Mouse (Mus musculus): ENCODE data around the gene Tmem259. TPM values are rescaled to one million over a fixed set of nuclear protein-coding genes. Genes with fewer than 3 reads are reported as not detected.

The Tmem259 gene
- polyA plus RNA-seq, 1 experiment from 2014 or later: 20.3 TPM

DNA sequence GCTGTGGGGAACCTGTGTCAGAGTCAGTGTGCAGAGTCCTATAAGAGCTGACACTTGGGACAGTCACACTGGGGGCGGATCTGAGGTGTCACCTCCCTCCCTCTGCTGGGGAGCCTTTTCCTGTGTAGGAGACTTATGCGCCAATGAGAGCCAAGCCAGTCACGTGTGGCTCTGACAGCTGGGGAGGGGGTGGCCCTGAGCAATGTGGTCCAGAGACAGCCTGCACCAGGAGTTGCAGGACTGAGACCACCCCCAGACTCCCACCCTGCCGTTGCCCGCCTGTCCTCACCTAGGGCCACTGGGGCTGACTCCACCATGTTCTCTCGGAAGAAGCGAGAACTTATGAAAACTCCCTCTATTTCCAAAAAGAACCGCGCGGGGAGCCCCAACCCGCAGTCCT, 32.4 kb upstream of the Tmem259 start, which contains the start of gene Arhgap45:
TSS of gene Arhgap45 (plus strand) at position 143 of the 400 bp plus-strand sequence.
- no peaks in the 10 kb centered on the region for H3K9me3 ChIP-seq (ENCODE audit: control insufficient read depth, low read length)
- no peak within 1 kb of the TSS for H3K4me3 ChIP-seq (ENCODE audit: control insufficient read depth in 1 of 2, insufficient read depth in 1 of 2, low read depth in 1 of 2, low read length in 2 of 2)
- no peak within 1 kb of the TSS for H3K4me2 ChIP-seq (ENCODE audit: low read length)
- no peaks in the 10 kb centered on the region for H3K36me3 ChIP-seq (ENCODE audit: control insufficient read depth, insufficient read depth, low read length)
- 69% methylated on average over 11 of the region's 11 CpGs for WGBS
- H3K4me1 ChIP-seq (ENCODE audit: control insufficient read depth in 2 of 2, insufficient read depth in 2 of 2, low read length in 2 of 2): peaks cover 13 to 15% of the 10 kb centered on the region in 2 experiments; a peak in 3 of 4 replicates
- no peak within 1 kb of the TSS for H3K27ac ChIP-seq (replicated peaks in 1 of 2; ENCODE audit: control insufficient read depth in 1 of 2, insufficient read depth in 1 of 2, low read depth in 2 of 2, low read length in 2 of 2)
- peaks cover 31% of the 10 kb centered on the region for H3K27me3 ChIP-seq (ENCODE audit: control insufficient read depth, insufficient read depth, low read length)
- ATAC-seq (ENCODE audit: insufficient number of reproducible peaks, insufficient read depth, low FRiP score, low read depth): no peak
- no peak within 1 kb of the TSS for H3K9ac ChIP-seq (ENCODE audit: low read length)

DNA sequence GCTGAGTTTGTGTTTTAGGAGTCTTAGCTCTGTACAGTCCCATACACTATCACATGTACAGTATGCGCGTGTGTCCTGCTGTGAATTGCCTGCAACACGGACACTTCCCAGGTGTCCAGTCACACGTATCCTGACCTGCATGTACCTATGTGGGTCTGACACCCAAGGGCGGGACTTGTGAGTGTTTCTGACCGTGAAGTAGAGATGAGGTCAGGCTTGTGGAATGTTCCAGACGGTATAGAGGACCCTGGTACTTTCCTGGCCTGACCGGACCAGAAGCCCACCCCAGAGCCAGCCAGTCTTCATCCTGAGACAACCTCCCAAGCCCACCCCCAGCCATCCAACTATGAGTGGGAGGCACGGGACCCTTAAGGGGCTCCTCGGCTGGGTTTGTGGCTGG, 31.5 kb upstream of the Tmem259 start:
- Histone ChIP-seq H3K27ac (replicated peaks in 1 of 2; ENCODE audit: control insufficient read depth in 1 of 2, insufficient read depth in 1 of 2, low read depth in 2 of 2, low read length in 2 of 2) (no peak overlapping the region), H3K9me3 (ENCODE audit: control insufficient read depth, low read length) (peaks cover 6% of the 10 kb centered on the region), H3K9ac (ENCODE audit: low read length) (no peak overlapping the region), H3K4me2 (ENCODE audit: low read length) (no peak overlapping the region), H3K4me1 (ENCODE audit: control insufficient read depth in 2 of 2, insufficient read depth in 2 of 2, low read length in 2 of 2) (peaks cover 13 to 15% of the 10 kb centered on the region in 2 experiments; a peak in 3 of 4 replicates), H3K27me3 (ENCODE audit: control insufficient read depth, insufficient read depth, low read length) (peaks cover 31% of the 10 kb centered on the region), H3K4me3 (ENCODE audit: control insufficient read depth in 1 of 2, insufficient read depth in 1 of 2, low read depth in 1 of 2, low read length in 2 of 2) (no peak overlapping the region), H3K36me3 (ENCODE audit: control insufficient read depth, insufficient read depth, low read length) (peaks cover 5% of the 10 kb centered on the region; the same call in 1 of the 2 replicates)
- WGBS: 62% methylated on average over 10 of the region's 10 CpGs
- no peak for ATAC-seq (ENCODE audit: insufficient number of reproducible peaks, insufficient read depth, low FRiP score, low read depth)

DNA sequence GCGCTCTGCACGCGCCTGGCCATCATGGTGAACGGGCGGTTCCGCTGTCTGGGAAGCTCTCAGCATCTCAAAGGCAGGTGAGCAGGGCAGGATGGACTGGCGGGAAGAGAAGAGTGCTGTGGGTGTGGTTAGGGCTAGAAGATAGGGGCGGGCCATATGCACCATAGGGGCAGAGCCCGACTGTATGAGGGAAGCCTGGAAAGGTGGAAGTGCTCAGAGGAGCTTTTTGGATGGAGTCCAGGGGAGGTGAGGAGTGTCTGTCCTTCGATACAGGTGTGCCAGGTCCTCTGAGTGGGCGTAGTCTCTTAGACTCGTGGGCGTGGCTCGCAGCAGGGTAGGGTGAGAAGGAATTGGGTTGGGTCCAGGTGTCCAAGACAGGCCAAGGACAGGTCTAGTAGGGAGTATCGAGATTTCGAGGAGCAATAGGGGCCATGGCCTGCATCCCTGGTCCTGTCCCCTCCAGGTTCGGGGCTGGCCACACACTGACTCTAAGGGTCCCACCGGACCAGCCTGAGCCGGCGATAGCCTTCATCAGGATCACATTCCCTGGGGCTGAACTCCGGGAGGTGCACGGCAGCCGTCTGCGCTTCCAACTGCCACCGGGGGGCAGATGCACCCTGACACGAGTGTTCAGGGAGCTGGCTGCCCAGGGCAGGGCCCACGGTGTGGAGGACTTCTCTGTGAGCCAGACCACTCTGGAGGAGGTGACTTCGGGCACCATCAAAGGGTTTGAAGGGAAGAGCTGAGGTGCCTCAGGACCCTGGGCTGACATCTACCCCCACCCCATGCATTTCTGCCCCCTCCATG, 30.6 kb upstream of the Tmem259 start:
- Histone ChIP-seq H3K27me3 (ENCODE audit: control insufficient read depth, insufficient read depth, low read length) (peaks cover 31% of the 10 kb centered on the region), H3K36me3 (ENCODE audit: control insufficient read depth, insufficient read depth, low read length) (peaks cover 9% of the 10 kb centered on the region; the same call in 1 of the 2 replicates), H3K9ac (ENCODE audit: low read length) (no peak overlapping the region), H3K27ac (replicated peaks in 1 of 2; ENCODE audit: control insufficient read depth in 1 of 2, insufficient read depth in 1 of 2, low read depth in 2 of 2, low read length in 2 of 2) (no peak overlapping the region), H3K4me2 (ENCODE audit: low read length) (no peak overlapping the region), H3K4me3 (ENCODE audit: control insufficient read depth in 1 of 2, insufficient read depth in 1 of 2, low read depth in 1 of 2, low read length in 2 of 2) (no peak overlapping the region), H3K4me1 (ENCODE audit: control insufficient read depth in 2 of 2, insufficient read depth in 2 of 2, low read length in 2 of 2) (peaks cover 12 to 13% of the 10 kb centered on the region in 2 experiments; a peak in 3 of 4 replicates), H3K9me3 (ENCODE audit: control insufficient read depth, low read length) (peaks cover 10% of the 10 kb centered on the region)
- WGBS: 27% methylated on average over 28 of the region's 28 CpGs
- ATAC-seq (ENCODE audit: insufficient number of reproducible peaks, insufficient read depth, low FRiP score, low read depth): no peak

DNA sequence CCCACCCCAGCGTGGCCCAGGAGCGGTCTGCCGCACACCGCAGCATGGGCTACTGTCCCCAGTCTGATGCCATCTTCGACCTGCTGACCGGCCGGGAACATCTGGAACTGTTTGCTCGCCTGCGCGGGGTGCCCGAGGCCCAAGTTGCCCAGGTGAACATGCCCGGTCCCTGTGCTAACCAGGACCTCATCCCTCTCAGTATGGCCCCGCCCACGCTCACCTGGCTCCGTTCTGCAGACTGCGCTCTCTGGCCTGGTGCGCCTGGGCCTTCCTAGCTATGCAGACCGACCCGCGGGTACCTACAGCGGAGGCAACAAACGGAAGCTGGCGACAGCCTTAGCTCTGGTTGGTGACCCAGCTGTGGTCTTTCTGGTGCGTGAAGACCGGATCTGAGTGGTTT, 29.5 kb upstream of the Tmem259 start:
- Histone ChIP-seq H3K27me3 (ENCODE audit: control insufficient read depth, insufficient read depth, low read length) (peaks cover 31% of the 10 kb centered on the region), H3K4me3 (ENCODE audit: control insufficient read depth in 1 of 2, insufficient read depth in 1 of 2, low read depth in 1 of 2, low read length in 2 of 2) (no peak overlapping the region), H3K4me1 (ENCODE audit: control insufficient read depth in 2 of 2, insufficient read depth in 2 of 2, low read length in 2 of 2) (peaks cover 2% of the 10 kb centered on the region in 2 experiments; a peak in 2 of 4 replicates), H3K9ac (ENCODE audit: low read length) (no peak overlapping the region), H3K4me2 (ENCODE audit: low read length) (no peak overlapping the region), H3K9me3 (ENCODE audit: control insufficient read depth, low read length) (peaks cover 10% of the 10 kb centered on the region), H3K36me3 (ENCODE audit: control insufficient read depth, insufficient read depth, low read length) (peaks cover 16% of the 10 kb centered on the region; the same call in 1 of the 2 replicates), H3K27ac (replicated peaks in 1 of 2; ENCODE audit: control insufficient read depth in 1 of 2, insufficient read depth in 1 of 2, low read depth in 2 of 2, low read length in 2 of 2) (no peak overlapping the region)
- ATAC-seq (ENCODE audit: insufficient number of reproducible peaks, insufficient read depth, low FRiP score, low read depth): no peak
- WGBS: 38% methylated on average over 25 of the region's 25 CpGs

DNA sequence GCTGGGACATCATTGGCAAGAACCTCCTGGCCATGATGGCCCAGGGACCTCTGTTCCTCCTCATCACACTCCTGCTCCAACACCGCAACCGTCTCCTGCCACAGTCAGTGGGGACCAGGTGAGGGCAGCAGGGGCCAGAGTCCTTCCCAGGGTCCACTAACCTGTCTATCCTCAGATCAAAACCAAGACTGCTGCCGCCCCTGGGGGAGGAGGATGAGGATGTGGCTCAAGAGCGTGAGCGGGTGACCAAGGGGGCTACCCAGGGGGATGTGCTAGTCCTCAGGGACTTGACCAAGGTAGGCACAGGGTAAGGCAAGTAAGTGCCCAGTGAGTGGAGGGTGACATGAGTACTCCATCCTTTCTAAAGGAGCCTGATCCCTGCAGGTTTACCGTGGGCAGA, 27.6 kb upstream of the Tmem259 start:
- Histone ChIP-seq H3K4me2 (ENCODE audit: low read length) (no peak overlapping the region), H3K4me3 (ENCODE audit: control insufficient read depth in 1 of 2, insufficient read depth in 1 of 2, low read depth in 1 of 2, low read length in 2 of 2) (no peak overlapping the region), H3K9me3 (ENCODE audit: control insufficient read depth, low read length) (peaks cover 10% of the 10 kb centered on the region), H3K9ac (ENCODE audit: low read length) (no peak overlapping the region), H3K27me3 (ENCODE audit: control insufficient read depth, insufficient read depth, low read length) (peaks cover 31% of the 10 kb centered on the region), H3K27ac (replicated peaks in 1 of 2; ENCODE audit: control insufficient read depth in 1 of 2, insufficient read depth in 1 of 2, low read depth in 2 of 2, low read length in 2 of 2) (no peak overlapping the region), H3K4me1 (ENCODE audit: control insufficient read depth in 2 of 2, insufficient read depth in 2 of 2, low read length in 2 of 2) (no peaks in the 10 kb centered on the region; a peak in 1 of 4 replicates), H3K36me3 (ENCODE audit: control insufficient read depth, insufficient read depth, low read length) (peaks cover 21% of the 10 kb centered on the region; the same call in 1 of the 2 replicates)
- 82% methylated on average over 6 of the region's 6 CpGs for WGBS
- no peak for ATAC-seq (ENCODE audit: insufficient number of reproducible peaks, insufficient read depth, low FRiP score, low read depth)

DNA sequence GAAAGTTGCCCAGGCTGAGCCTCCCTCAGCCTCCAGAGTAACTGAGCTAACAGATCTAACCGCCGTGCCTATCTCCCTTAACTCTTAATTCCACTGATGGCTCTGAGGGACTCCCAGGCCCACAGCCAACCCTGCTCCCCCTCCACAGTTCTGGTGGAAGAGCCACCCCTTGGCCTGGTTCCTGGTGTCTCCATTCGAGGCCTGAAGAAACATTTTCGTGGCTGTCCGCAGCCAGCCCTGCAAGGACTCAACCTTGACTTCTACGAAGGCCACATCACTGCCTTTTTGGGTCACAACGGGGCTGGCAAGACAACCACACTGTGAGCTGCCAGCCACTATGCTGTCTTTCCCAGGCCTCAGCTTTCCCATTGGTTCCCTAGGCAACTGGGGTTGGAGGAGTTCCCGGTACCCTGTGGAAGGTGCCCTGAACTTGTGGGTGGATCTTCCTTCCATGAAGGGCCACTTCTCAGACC, 20.1 kb upstream of the Tmem259 start:
- Histone ChIP-seq H3K9me3 (ENCODE audit: control insufficient read depth, low read length) (no peaks in the 10 kb centered on the region), H3K9ac (ENCODE audit: low read length) (no peak overlapping the region), H3K4me3 (ENCODE audit: control insufficient read depth in 1 of 2, insufficient read depth in 1 of 2, low read depth in 1 of 2, low read length in 2 of 2) (no peak overlapping the region), H3K4me1 (ENCODE audit: control insufficient read depth in 2 of 2, insufficient read depth in 2 of 2, low read length in 2 of 2) (peaks cover 9 to 14% of the 10 kb centered on the region in 2 experiments), H3K36me3 (ENCODE audit: control insufficient read depth, insufficient read depth, low read length) (peaks cover 11% of the 10 kb centered on the region; the same call in 1 of the 2 replicates), H3K4me2 (ENCODE audit: low read length) (no peak overlapping the region), H3K27me3 (ENCODE audit: control insufficient read depth, insufficient read depth, low read length) (peaks cover 13% of the 10 kb centered on the region; the same call in 1 of the 2 replicates), H3K27ac (replicated peaks in 1 of 2; ENCODE audit: control insufficient read depth in 1 of 2, insufficient read depth in 1 of 2, low read depth in 2 of 2, low read length in 2 of 2) (no peak overlapping the region)
- 81% methylated on average over 8 of the region's 8 CpGs for WGBS
- no peak for ATAC-seq (ENCODE audit: insufficient number of reproducible peaks, insufficient read depth, low FRiP score, low read depth)

DNA sequence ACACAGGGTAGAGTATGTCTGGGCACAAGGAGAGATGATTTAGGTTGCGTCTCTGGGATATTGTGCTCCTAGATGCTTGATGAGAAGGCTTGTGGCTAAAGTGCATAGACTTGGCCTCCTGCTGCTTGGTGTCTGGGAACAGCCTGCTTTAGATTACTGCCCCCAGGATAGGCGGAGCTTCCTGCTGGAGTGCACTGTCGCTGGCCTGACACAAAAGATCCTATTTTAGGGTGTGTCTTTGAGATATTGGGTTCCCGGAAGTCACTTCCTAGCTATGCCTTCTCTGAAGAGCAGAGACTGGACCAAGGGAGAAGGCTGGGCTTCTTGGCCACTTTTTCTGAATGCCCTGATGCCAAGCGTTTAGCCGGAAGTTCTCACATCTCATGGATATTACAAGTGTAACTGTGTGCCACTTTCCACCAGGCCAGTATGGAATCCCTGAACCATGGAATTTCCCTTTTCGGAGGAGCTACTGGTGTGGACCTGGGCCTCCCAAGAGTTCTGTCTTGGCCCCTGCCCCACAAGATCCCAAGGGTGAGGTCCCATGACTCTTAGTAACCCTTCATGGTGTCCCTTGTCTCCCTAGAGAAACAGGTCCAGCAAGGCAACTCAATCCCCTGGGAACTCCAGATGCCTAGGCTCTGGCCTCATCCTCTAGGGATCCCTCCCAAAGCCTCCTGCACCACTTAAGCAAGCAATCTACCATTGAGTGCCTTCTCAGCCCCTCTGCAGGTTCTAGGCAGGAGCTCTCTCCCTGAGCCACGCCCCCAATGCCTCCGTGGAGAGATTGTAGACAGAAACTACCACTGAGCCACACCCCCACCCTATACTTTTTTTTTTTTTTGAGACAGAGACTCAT, 19.5 kb upstream of the Tmem259 start:
- H3K36me3 ChIP-seq (ENCODE audit: control insufficient read depth, insufficient read depth, low read length): peaks cover 4% of the 10 kb centered on the region; the same call in 1 of the 2 replicates
- no peaks in the 10 kb centered on the region for H3K9me3 ChIP-seq (ENCODE audit: control insufficient read depth, low read length)
- H3K4me1 ChIP-seq (ENCODE audit: control insufficient read depth in 2 of 2, insufficient read depth in 2 of 2, low read length in 2 of 2): peaks cover 9 to 14% of the 10 kb centered on the region in 2 experiments
- H3K4me2 ChIP-seq (ENCODE audit: low read length): no peak overlapping the region
- H3K9ac ChIP-seq (ENCODE audit: low read length): peak overlapping the region; percentile 46; the same call in 1 of the 2 replicates
- no peak overlapping the region for H3K4me3 ChIP-seq (ENCODE audit: control insufficient read depth in 1 of 2, insufficient read depth in 1 of 2, low read depth in 1 of 2, low read length in 2 of 2)
- ATAC-seq (ENCODE audit: insufficient number of reproducible peaks, insufficient read depth, low FRiP score, low read depth): no peak
- H3K27ac ChIP-seq (replicated peaks in 1 of 2; ENCODE audit: control insufficient read depth in 1 of 2, insufficient read depth in 1 of 2, low read depth in 2 of 2, low read length in 2 of 2): no peak overlapping the region; a peak in 1 of 4 replicates
- H3K27me3 ChIP-seq (ENCODE audit: control insufficient read depth, insufficient read depth, low read length): peaks cover 13% of the 10 kb centered on the region; the same call in 1 of the 2 replicates
- WGBS: 56% methylated on average over 9 of the region's 9 CpGs

Data from heart, embryonic 14.5 days (tissue).